Mouse (Mus musculus) yolk sac, embryonic 10.5 days (tissue): ENCODE results near the gene Tmprss9.
A peak's percentile ranks its signal among the peaks of the same experiment; 100 is the strongest.

Experiments used
- DNase-seq: peaks from one replicate; pipeline ENCODE4 v3.0.0-alpha.2; 2017; ENCODE audit warnings: low spot score

Gene Tmprss9

GRCm38 (mm10) chr10:80843087-80843930, 28.3 kb upstream of the Tmprss9 start:
- no peak for DNase-seq

GRCm38 (mm10) chr10:80843931-80844547, 27.6 kb upstream of the Tmprss9 start, which contains the start of gene Lingo3:
TSS of gene Lingo3 (minus strand) at chr10:80844039.
- no peak for DNase-seq

GRCm38 (mm10) chr10:80845055-80845693, 26.5 kb upstream of the Tmprss9 start:
- no peak for DNase-seq

- DNase-seq = no peak
Observed at GRCm38 (mm10) chr10:80845732-80846131, 25.9 kb upstream of the Tmprss9 start.

- DNase-seq = peak; percentile 22
Observed at GRCm38 (mm10) chr10:80848571-80848970, 23.1 kb upstream of the Tmprss9 start.

- DNase-seq = peak; percentile 94
Observed at GRCm38 (mm10) chr10:80854913-80855748, 16.5 kb upstream of the Tmprss9 start, which contains the start of the genes Lsm7 and Sppl2b. TSS of gene Lsm7 (minus strand) at chr10:80855209. TSS of gene Sppl2b (plus strand) at chr10:80855275.

- no peak for DNase-seq
Observed at GRCm38 (mm10) chr10:80855749-80856073, 15.9 kb upstream of the Tmprss9 start.

GRCm38 (mm10) chr10:80856267-80856666, 15.4 kb upstream of the Tmprss9 start:
- DNase-seq = no peak

GRCm38 (mm10) chr10:80856908-80857307, 14.7 kb upstream of the Tmprss9 start:
- no peak for DNase-seq

- DNase-seq = no peak
Observed at GRCm38 (mm10) chr10:80857386-80857785, 14.3 kb upstream of the Tmprss9 start.

GRCm38 (mm10) chr10:80857848-80858247, 13.8 kb upstream of the Tmprss9 start:
- DNase-seq = no peak

GRCm38 (mm10) chr10:80858350-80858935, 13.2 kb upstream of the Tmprss9 start:
- no peak for DNase-seq

- no peak for DNase-seq
Observed at GRCm38 (mm10) chr10:80862305-80862704, 9.3 kb upstream of the Tmprss9 start.

GRCm38 (mm10) chr10:80864446-80864845, 7.2 kb upstream of the Tmprss9 start:
- no peak for DNase-seq

GRCm38 (mm10) chr10:80870993-80871392, 655 bp upstream of the Tmprss9 start:
- no peak for DNase-seq

GRCm38 (mm10) chr10:80874035-80874434, 2.4 kb downstream of the Tmprss9 start:
- no peak for DNase-seq

GRCm38 (mm10) chr10:80876028-80876427, 4.4 kb downstream of the Tmprss9 start:
- DNase-seq = no peak

GRCm38 (mm10) chr10:80876594-80876993, 4.9 kb downstream of the Tmprss9 start:
- no peak for DNase-seq

GRCm38 (mm10) chr10:80880131-80880641, 8.5 kb downstream of the Tmprss9 start:
- DNase-seq = peak; percentile 44

- DNase-seq = no peak
Observed at GRCm38 (mm10) chr10:80880901-80881300, 9.3 kb downstream of the Tmprss9 start.

- peak; percentile 41 for DNase-seq
Observed at GRCm38 (mm10) chr10:80881301-80881700, 9.7 kb downstream of the Tmprss9 start.
